ENCODE assay signal across 30 mouse cellular contexts in genomic region chr1:40022472-40023135, GRCm38 (mm10). TPM values are rescaled to one million over a fixed set of nuclear protein-coding genes. Genes with fewer than 3 reads are reported as not detected.
DNase-seq lines count a peak whose midpoint lies in the region; ATAC-seq and TF ChIP-seq lines count a peak whose summit lies in the region.
"Had no signal": no experiment of that assay in that cellular context is flagged by ENCODE, and none has a peak within 500 bp of the region (broad histone marks: within the 10 kb centered on the region; RNA-seq: fewer than 3 reads in every experiment).

No protein-coding gene starts in this region.

- TF ChIP-seq EP300 in liver, postnatal 0 days (IDR thresholded peaks at IDR 0.05; ENCODE audit: low read depth) = no peak

- TF ChIP-seq POLR2A in olfactory bulb, adult 2 months (IDR thresholded peaks at IDR 0.05; ENCODE audit: insufficient read depth, low read depth, low read length) = no peak
- no peak for TF ChIP-seq POLR2A in cerebellum, adult 2 months (IDR thresholded peaks at IDR 0.05; ENCODE audit: borderline replicate concordance, insufficient read depth, low read length)

- intact Hi-C loops in heart, postnatal 10 days (cut with DNase I) = no loop called here

- peaks cover 49% of the 10 kb centered on the region for H3K36me3 ChIP-seq in liver, postnatal 0 days (replicated peaks; ENCODE audit: insufficient read depth, low read length)
- H3K36me3 ChIP-seq in liver, embryonic 12.5 days = peaks cover 55% of the 10 kb centered on the region
- H3K36me3 ChIP-seq: G1E had no signal

- DNase-seq in liver, postnatal 0 days = no peak
- DNase-seq in CD4-positive helper T cell, adult 2 months (ENCODE audit: low read depth, low spot score) = peak; percentile 52
- DNase-seq in heart, postnatal 10 days = no peak
- DNase-seq in cerebellum, adult 2 months = no peak
- DNase-seq in frontal cortex, postnatal 25 days (ENCODE audit: low spot score in 2 of 2) = no peak
- DNase-seq: adrenal gland, adult 8-10 months; cerebellum, adult 18-20 months; cerebellum, postnatal 36 days; gastrocnemius, postnatal 10 days; heart, postnatal 4 days; kidney, adult 18-20 months; kidney, postnatal 4 days; lung, postnatal 36 days; thymus, postnatal 36 days had no signal

- peak overlapping the region; percentile 3; the same call in 1 of the 2 replicates for H3K27ac ChIP-seq in liver, postnatal 0 days (ENCODE audit: low read depth)
- no peak overlapping the region for H3K27ac ChIP-seq in liver, embryonic 12.5 days
- 0 out of 2 replicates have a peak overlapping the region, but pooled peaks have one; percentile 26 for H3K27ac ChIP-seq in olfactory bulb, adult 2 months (ENCODE audit: insufficient read depth, low read depth, low read length)
- no peak overlapping the region for H3K27ac ChIP-seq in cerebellum, adult 2 months (ENCODE audit: insufficient read depth, low read length)
- H3K27ac ChIP-seq: embryonic facial prominence, embryonic 10.5 days; forebrain, embryonic 15.5 days; heart, embryonic 15.5 days; left cerebral cortex, adult 2 months; liver, embryonic 14.5 days; lung, embryonic 15.5 days; stomach, embryonic 15.5 days had no signal

- no peak overlapping the region for H3K4me3 ChIP-seq in liver, postnatal 0 days (ENCODE audit: low read depth, low read length)
- H3K4me3 ChIP-seq in liver, embryonic 12.5 days = no peak overlapping the region
- no peak overlapping the region for H3K4me3 ChIP-seq in olfactory bulb, adult 2 months (ENCODE audit: insufficient read depth, low read depth, low read length)
- no peak overlapping the region for H3K4me3 ChIP-seq in cerebellum, adult 2 months (replicated peaks; ENCODE audit: insufficient read depth, low read depth, low read length)
- H3K4me3 ChIP-seq: embryonic facial prominence, embryonic 10.5 days; forebrain, embryonic 15.5 days; heart, embryonic 15.5 days; left cerebral cortex, adult 2 months; lung, embryonic 15.5 days; stomach, embryonic 15.5 days had no signal

- no peaks in the 10 kb centered on the region for H3K9me3 ChIP-seq in liver, postnatal 0 days (ENCODE audit: low read length)
- no peaks in the 10 kb centered on the region for H3K9me3 ChIP-seq in liver, embryonic 12.5 days (replicated peaks)
- H3K9me3 ChIP-seq: embryonic facial prominence, embryonic 10.5 days; forebrain, embryonic 15.5 days; G1E; heart, embryonic 15.5 days; lung, embryonic 15.5 days; stomach, embryonic 15.5 days had no signal

- H3K4me2 ChIP-seq in liver, postnatal 0 days (ENCODE audit: low read depth, low read length) = no peak overlapping the region
- no peak overlapping the region for H3K4me2 ChIP-seq in liver, embryonic 12.5 days
- H3K4me2 ChIP-seq: forebrain, embryonic 15.5 days; heart, embryonic 15.5 days; lung, embryonic 15.5 days; stomach, embryonic 15.5 days had no signal

- no peak for TF ChIP-seq CTCF in liver, postnatal 0 days (IDR thresholded peaks at IDR 0.05; ENCODE audit: low read depth)
- TF ChIP-seq CTCF in olfactory bulb, adult 2 months (IDR thresholded peaks at IDR 0.05; ENCODE audit: insufficient read depth, low read depth, low read length) = no peak
- no peak for TF ChIP-seq CTCF in cerebellum, adult 2 months (IDR thresholded peaks at IDR 0.05; ENCODE audit: borderline replicate concordance, insufficient read depth, low read depth, low read length)

- no peak overlapping the region for H3K9ac ChIP-seq in liver, postnatal 0 days (replicated peaks)
- H3K9ac ChIP-seq in liver, embryonic 12.5 days = no peak overlapping the region
- H3K9ac ChIP-seq: forebrain, embryonic 15.5 days; heart, embryonic 15.5 days; liver, embryonic 14.5 days; lung, embryonic 15.5 days; stomach, embryonic 15.5 days had no signal

- ATAC-seq in liver, postnatal 0 days = no peak
- ATAC-seq in liver, embryonic 12.5 days = no peak
- peak; percentile 88 for ATAC-seq in granulocyte monocyte progenitor cell, adult 5-6 weeks (replicated peaks; ENCODE audit: poor library complexity, severe bottlenecking)
- ATAC-seq: forebrain, embryonic 15.5 days; hindbrain, embryonic 16.5 days; Patski had no signal

- H3K4me1 ChIP-seq in liver, postnatal 0 days (ENCODE audit: insufficient read depth) = peaks cover 4% of the 10 kb centered on the region; the same call in 1 of the 2 replicates
- H3K4me1 ChIP-seq in liver, embryonic 12.5 days = no peaks in the 10 kb centered on the region
- peaks cover 3% of the 10 kb centered on the region for H3K4me1 ChIP-seq in olfactory bulb, adult 2 months (ENCODE audit: control insufficient read depth, insufficient read depth, low read length)
- H3K4me1 ChIP-seq in cerebellum, adult 2 months (ENCODE audit: control insufficient read depth, insufficient read depth, low read length) = no peaks in the 10 kb centered on the region
- H3K4me1 ChIP-seq: embryonic facial prominence, embryonic 10.5 days; forebrain, embryonic 15.5 days; heart, embryonic 15.5 days; lung, embryonic 15.5 days; stomach, embryonic 15.5 days had no signal

- H3K27me3 ChIP-seq in liver, postnatal 0 days (ENCODE audit: insufficient read depth, low read length) = no peaks in the 10 kb centered on the region
- no peaks in the 10 kb centered on the region for H3K27me3 ChIP-seq in liver, embryonic 12.5 days (replicated peaks)
- H3K27me3 ChIP-seq in cerebellum, adult 2 months (ENCODE audit: control insufficient read depth, insufficient read depth, low read length) = no peaks in the 10 kb centered on the region
- H3K27me3 ChIP-seq: forebrain, embryonic 15.5 days; heart, embryonic 15.5 days; lung, embryonic 15.5 days; Patski; stomach, embryonic 15.5 days had no signal

- WGBS in liver, postnatal 0 days (ENCODE audit: insufficient replicate concordance) = 76% methylated on average over 9 of the region's 9 CpGs
- 76% methylated on average over 9 of the region's 9 CpGs for WGBS in liver, embryonic 12.5 days (ENCODE audit: insufficient replicate concordance)
- WGBS in olfactory bulb, adult 2 months = 82% methylated on average over 9 of the region's 9 CpGs
- 92% methylated on average over 9 of the region's 9 CpGs for WGBS in cerebellum, adult 2 months

RNA-seq across cellular contexts. Expression of gene Il1r2, which starts 51.3 kb away (rescaled TPM):
- polyA plus RNA-seq in liver, postnatal 0 days (2015; fragmentation: Nextera tagmentation; extraction: Ambion mirVana) = 2.7 and 3.4 TPM in 2 replicates
- polyA plus RNA-seq in liver, embryonic 12.5 days (2016; fragmentation: Nextera tagmentation; extraction: Ambion mirVana) = 0.31 and 0.48 TPM in 2 replicates
- total RNA-seq in granulocyte monocyte progenitor cell, adult 5-6 weeks (2014; fragmentation: Nextera tagmentation) = not detected in 2 replicates
- 0.88 and 2.9 TPM in 2 replicates for total RNA-seq in granulocyte monocyte progenitor cell, adult 5-6 weeks (2017)
- polyA plus RNA-seq in olfactory bulb, adult 2 months (2012; ENCODE audit: insufficient read depth, insufficient read length, low replicate concordance, missing spikeins) = not detected in 2 replicates
- total RNA-seq in heart, postnatal 10 days (2021) = not detected
- polyA plus RNA-seq in cerebellum, adult 2 months (2012; rRNA removed) = 0.29 and 0.62 TPM in 2 replicates
- total RNA-seq: heart, adult 8-10 months; heart, postnatal 4 days; left cerebral cortex, adult 2 months; left cerebral cortex, postnatal 36 days; midbrain, postnatal 0 days had no signal
- polyA plus RNA-seq: G1E had no signal

Comparison
In these comparisons a context has a peak if more than half of its experiments do, and no peak if none do; other contexts are left out.
1. H3K27ac ChIP-seq: peak in liver, postnatal 0 days (single experiment) and olfactory bulb, adult 2 months (single experiment); none in liver, embryonic 12.5 days (single experiment) and cerebellum, adult 2 months (single experiment).